Mouse (Mus musculus): Measurements from ENCODE around the gene Rptn. TPM values are rescaled to one million over a fixed set of nuclear protein-coding genes. Genes with fewer than 3 reads are reported as not detected.
A peak's percentile ranks its signal among the peaks of the same experiment; 100 is the strongest.

Rptn gene
- total RNA-seq (2021) = not detected
- long read RNA-seq, experiment 1 = 0 reads
- long read RNA-seq, experiment 2 = 0 reads

DNA sequence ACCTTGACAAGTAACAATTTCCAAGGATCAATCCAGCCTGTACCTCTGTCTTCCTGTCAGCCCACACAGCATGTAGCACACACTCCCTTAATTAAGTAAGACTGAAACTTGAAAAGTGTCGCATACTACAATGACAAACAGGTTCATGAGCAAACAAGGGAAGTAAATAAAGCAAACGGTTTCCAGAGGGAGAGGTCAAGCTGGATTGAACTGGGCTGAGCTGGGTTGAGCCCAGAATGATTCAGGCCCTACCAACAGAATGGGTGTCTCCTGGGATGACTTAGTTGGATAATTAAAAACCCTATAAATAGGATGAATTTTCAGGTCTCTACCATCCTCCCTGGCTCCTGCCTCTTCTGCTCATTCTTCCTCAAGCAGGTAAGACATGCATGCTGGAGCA is at the start of gene Rptn:
Gene Rptn, plus strand, starts transcription at position 334 of the 400 bp plus-strand sequence.
- intact Hi-C loops (cut with DNase I) = no loop called here
- no peak for DNase-seq (ENCODE audit: extremely low spot score in 1 of 2, low spot score in 2 of 2)
- Histone ChIP-seq H3K27ac (no peak within 1 kb of the TSS), H3K4me3 (no peak within 1 kb of the TSS)
- no peak for TF ChIP-seq CTCF (IDR thresholded peaks at IDR 0.05)

DNA sequence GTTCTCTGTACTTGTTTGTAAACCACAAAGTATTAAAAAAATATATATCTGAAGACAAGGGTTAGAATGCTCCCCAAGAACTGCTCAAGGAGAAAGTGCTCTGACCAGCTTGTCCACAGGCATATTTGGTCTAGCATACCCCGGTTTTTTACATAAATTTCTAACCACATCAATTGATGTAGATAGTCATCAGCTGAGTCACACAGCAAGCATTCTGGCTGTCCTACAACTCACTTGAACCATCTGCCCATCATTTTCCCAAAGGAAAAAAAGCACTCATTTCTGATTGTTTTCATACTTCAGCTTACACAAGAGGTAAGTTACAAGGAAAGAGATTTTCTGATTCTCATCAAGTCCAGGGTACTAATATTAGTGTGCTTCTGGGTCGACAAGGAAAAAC is 46.6 kb upstream of the Rptn start:
- DNase-seq (ENCODE audit: extremely low spot score in 1 of 2, low spot score in 2 of 2) = no peak
- intact Hi-C loops (cut with DNase I) = no loop called here
- Histone ChIP-seq H3K27ac (no peak overlapping the region), H3K4me3 (no peak overlapping the region)
- TF ChIP-seq CTCF (IDR thresholded peaks at IDR 0.05) = no peak

DNA sequence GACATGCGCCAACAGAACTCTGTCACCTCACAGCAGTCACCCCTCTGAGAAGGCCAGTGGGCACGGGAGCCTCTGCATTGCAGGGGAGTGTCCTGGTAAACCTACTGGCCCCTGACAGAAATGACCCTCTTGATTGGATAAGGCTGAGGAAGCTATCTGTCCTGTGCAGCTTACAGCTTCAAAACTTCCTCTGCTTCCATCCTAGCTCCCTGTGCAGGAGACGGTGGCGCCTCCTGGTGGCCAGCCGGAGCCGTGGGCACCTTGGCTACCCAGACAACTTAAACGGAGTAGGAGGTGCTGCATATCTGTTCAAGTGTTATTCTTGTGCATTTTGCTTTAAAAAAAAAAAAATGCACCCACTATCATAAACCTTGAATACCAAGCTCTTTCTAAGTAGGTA is 33.5 kb upstream of the Rptn start:
- TF ChIP-seq CTCF (IDR thresholded peaks at IDR 0.05) = peak; percentile 79
- no peak overlapping the region for H3K27ac ChIP-seq
- intact Hi-C loops (cut with DNase I) = loop anchor here (1.0 to 10.0 kb wide), 3 partner anchors 230 to 248 kb away; no protein-coding TSS in a partner anchor
- peak; percentile 60 to 78 for DNase-seq (ENCODE audit: extremely low spot score in 1 of 2, low spot score in 2 of 2)
- no peak overlapping the region for H3K4me3 ChIP-seq

DNA sequence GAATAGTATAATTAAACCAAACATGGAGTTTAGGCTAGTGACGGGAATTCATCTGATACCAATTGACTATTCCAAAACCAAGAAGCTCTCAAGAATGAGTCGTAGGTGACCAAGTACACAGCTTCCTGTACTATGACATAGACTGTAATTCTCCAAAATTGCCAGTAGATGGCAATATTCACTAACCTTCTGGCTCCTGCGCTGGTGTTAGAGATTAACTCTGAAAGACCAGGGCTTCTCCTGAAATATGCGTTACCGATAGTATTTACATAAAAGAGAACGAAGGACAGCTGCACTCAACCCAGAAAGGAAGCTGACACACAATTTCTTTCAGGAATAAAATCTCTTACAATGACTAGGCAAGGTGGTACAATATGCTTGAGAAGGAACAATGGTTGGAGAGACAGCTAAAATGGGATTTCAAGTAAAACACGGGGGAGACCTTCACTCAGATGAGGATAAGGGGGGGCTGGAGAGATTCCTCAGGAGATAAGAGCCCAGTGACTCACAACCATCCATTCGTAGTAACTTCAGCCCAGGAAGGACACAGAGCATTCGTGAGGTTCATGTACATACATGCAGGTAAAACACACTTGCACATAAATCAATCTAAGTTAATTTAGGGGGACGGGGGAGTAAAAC is 31.4 kb upstream of the Rptn start:
- intact Hi-C loops (cut with DNase I) = loop anchor here (1.0 to 10.0 kb wide), 5 partner anchors 45 to 250 kb away; no protein-coding TSS in a partner anchor
- no peak overlapping the region for H3K27ac ChIP-seq
- DNase-seq (ENCODE audit: extremely low spot score in 1 of 2, low spot score in 2 of 2) = no peak
- H3K4me3 ChIP-seq = no peak overlapping the region
- TF ChIP-seq CTCF (IDR thresholded peaks at IDR 0.05) = peak; percentile 81

DNA sequence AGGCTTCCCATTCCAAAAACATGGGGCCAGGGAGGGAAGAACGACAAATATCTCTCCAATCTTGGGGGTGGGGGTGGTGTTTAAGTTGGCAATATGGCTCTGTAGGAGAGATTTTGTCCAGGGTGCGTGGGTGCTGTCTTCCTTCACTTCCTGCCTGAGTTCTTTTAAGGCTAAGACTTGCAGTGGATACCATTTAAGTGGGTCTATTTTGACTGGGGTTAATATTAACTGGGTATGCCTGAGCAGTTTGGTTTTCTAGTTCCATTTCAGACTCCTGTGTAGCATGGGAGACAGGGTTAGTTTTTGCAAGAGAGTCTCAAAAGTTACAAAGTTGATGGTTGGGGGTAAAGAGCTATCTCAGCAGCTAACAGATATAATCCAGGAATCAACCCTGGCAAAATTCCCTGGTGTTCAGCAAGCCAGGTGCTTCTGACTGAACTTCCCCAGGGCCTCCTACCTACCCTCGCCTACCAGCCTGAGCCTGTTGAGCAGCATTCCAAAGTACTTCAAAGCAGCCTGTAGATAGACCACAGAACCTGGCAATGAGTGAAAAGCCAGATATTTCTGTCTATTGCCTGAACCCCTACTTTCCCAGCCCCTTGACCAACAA is 26.4 kb upstream of the Rptn start:
- DNase-seq (ENCODE audit: extremely low spot score in 1 of 2, low spot score in 2 of 2) = no peak
- Histone ChIP-seq H3K4me3 (no peak overlapping the region), H3K27ac (no peak overlapping the region)
- intact Hi-C loops (cut with DNase I) = loop anchor here (10.0 kb wide), 1 partner anchor 238 kb away; no protein-coding TSS in a partner anchor
- TF ChIP-seq CTCF (IDR thresholded peaks at IDR 0.05) = no peak

DNA sequence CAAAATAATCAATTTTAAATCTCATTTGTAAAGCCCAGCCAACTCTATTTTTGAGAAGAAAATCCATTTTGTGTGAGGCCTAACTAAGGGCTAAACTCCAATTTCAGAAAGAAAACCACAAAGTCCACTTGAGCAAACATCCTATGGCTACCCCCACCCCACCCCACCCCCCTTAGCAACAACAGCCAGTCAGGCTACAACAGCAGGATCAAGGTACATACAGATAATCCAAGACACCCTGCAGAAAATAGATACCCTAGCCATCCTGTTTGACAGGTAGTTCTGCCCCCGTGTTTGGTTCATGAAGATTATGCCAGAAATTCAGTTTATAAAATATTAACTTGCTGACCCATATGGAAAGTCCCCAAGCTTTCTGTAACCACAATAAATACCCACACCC is 25.3 kb upstream of the Rptn start:
- no peak for TF ChIP-seq CTCF (IDR thresholded peaks at IDR 0.05)
- Histone ChIP-seq H3K27ac (no peak overlapping the region), H3K4me3 (no peak overlapping the region)
- DNase-seq (ENCODE audit: extremely low spot score in 1 of 2, low spot score in 2 of 2) = no peak
- intact Hi-C loops (cut with DNase I) = loop anchor here (10.0 kb wide), 1 partner anchor 237 kb away; no protein-coding TSS in a partner anchor

DNA sequence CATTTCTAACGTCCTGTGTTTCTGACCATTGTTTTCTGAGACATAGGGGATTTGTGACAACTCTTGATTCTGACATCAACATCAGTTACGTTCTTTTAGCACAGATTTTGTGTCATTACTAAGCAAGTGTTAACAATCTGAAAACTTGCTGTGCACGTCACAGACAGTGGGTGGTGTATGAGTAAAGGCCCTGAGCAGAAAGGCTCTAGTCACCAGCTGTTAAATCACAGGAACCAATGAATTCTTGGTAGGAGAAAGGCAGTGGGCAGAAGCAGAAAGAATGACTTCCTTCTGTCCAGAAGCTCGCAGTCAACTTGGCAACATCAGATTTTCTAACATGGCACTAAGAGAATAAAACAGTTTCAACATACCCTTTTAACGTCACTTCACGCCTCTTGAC is 20.1 kb upstream of the Rptn start:
- no peak for TF ChIP-seq CTCF (IDR thresholded peaks at IDR 0.05)
- no peak for DNase-seq (ENCODE audit: extremely low spot score in 1 of 2, low spot score in 2 of 2)
- no peak overlapping the region for H3K27ac ChIP-seq
- intact Hi-C loops (cut with DNase I) = no loop called here
- H3K4me3 ChIP-seq = no peak overlapping the region

DNA sequence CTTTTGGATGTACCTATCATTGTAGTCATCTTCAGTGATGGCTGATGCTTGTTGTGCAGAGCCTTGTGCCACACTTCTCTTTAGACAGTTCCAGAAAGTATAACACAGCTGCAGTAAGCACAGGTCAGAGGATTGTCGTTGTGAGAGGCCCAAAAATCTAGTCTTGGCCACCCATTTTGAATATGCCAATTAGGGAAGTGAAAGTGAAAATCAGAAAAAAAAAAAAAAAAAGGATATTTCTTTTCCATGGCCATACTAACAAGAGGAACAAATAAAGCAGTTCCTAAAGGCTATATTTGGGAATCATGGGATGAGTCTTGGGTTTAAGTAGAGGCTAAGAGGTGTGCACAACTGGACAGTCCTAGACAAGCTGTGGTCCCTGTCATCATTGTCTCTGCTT is 18.3 kb upstream of the Rptn start:
- TF ChIP-seq CTCF (IDR thresholded peaks at IDR 0.05) = no peak
- DNase-seq (ENCODE audit: extremely low spot score in 1 of 2, low spot score in 2 of 2) = no peak
- H3K4me3 ChIP-seq = no peak overlapping the region
- intact Hi-C loops (cut with DNase I) = no loop called here
- no peak overlapping the region for H3K27ac ChIP-seq

DNA sequence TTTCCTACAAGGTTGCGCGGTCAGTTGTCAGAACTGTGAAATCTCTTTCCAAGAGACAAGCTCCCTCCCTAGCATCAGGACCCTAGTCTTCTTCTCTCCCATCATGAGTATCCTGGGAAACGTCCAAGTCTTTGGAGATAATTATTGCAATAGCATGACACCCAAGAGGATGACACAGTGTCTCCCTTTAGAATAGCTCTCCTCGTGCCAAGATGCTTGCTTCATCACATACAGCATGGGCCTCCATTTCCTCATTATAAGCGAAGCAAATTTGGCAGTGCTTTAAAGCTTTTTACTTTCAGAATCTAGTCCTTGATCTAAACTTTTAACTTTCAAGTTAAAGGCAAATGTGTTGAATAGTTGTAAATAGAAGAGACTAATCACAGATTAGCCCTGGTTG is 17.9 kb upstream of the Rptn start:
- no peak for TF ChIP-seq CTCF (IDR thresholded peaks at IDR 0.05)
- Histone ChIP-seq H3K27ac (no peak overlapping the region), H3K4me3 (no peak overlapping the region)
- intact Hi-C loops (cut with DNase I) = no loop called here
- DNase-seq (ENCODE audit: extremely low spot score in 1 of 2, low spot score in 2 of 2) = no peak

DNA sequence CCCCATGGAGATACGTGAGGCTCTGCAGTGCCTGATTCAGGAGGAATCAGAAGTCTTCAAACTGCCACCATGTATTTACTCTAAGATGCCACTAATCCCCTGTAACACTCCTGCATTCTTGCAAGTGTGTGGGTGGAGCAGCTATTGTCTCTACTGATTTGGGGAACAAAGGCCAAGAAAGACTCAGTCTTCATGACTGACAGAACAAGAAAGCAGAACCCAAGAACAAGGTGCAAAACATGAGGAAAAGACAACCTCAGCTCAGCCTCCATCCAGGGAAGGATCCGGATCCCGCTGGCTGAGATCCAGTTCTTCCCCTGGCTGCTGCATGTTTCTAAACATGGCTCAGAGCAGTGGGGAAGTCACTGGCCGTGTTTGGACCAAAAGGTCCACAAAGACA is 15.4 kb upstream of the Rptn start:
- DNase-seq (ENCODE audit: extremely low spot score in 1 of 2, low spot score in 2 of 2) = no peak
- H3K27ac ChIP-seq = no peak overlapping the region
- no peak overlapping the region for H3K4me3 ChIP-seq
- intact Hi-C loops (cut with DNase I) = no loop called here
- TF ChIP-seq CTCF (IDR thresholded peaks at IDR 0.05) = no peak

DNA sequence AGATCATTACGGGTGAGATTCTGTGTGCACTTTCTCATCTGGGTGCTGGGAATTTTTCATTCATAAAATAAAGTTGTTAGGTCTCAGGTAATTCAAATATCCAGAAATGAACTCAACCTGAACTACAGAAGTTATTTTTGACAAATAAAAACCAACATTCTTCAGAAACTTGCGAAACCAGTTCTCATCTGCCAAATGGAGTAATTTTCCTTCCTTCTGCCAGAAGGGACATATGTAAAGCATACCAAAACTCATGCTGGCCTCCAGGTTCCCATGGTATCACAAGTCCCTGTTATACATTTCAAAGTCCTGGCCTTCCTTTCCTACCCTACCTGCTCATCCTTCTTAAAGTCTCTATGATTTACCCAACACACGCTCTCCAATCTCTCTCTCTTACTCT is 10.4 kb downstream of the Rptn start:
- H3K27ac ChIP-seq = no peak overlapping the region
- DNase-seq (ENCODE audit: extremely low spot score in 1 of 2, low spot score in 2 of 2) = no peak
- no peak overlapping the region for H3K4me3 ChIP-seq
- intact Hi-C loops (cut with DNase I) = no loop called here
- no peak for TF ChIP-seq CTCF (IDR thresholded peaks at IDR 0.05)

DNA sequence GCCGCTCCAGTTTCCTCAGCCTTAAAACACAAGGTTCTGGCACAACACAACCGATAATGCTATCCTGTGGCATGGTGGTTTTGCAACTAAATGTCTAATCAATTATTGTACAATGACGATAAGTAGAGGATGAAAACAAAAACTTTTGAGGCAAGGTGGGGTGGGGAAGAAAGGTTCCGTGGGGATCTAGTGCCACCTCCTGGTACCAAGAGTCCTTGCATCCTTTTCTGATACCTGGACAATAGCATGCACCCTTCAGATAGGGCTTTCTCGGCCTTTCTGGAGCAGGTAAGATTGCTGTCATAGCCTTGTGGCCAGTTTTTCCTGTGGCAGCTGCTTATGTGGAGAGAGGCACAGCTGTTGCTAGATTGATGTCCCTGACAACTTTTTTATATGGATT is 13.5 kb downstream of the Rptn start:
- peak; percentile 77 for TF ChIP-seq CTCF (IDR thresholded peaks at IDR 0.05)
- H3K27ac ChIP-seq = no peak overlapping the region
- peak in 1 of 2 experiments; percentile 24 for DNase-seq (ENCODE audit: extremely low spot score in 1 of 2, low spot score in 2 of 2)
- intact Hi-C loops (cut with DNase I) = loop anchor here (1.0 to 5.0 kb wide), 5 partner anchors 45 to 295 kb away; no protein-coding TSS in a partner anchor
- no peak overlapping the region for H3K4me3 ChIP-seq

DNA sequence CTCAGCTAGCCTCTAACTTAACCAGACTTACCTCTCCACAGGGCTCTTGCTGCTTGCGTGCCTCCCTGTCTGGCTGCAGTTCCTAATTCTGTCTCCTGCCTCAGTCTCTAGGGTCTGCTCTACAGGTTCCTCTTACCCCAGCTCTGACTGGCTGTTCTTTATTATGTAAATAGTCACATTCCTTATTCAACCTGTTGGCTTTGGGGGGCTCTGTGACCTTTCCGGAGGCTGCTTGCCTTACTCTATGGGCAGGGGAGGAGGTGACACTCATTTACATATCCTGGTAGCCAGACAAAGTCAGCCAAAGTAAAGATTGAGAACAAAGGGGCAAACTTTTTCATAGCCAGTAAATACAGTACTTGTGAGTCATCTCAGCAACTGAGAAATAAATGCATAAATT is 18.4 kb downstream of the Rptn start:
- TF ChIP-seq CTCF (IDR thresholded peaks at IDR 0.05) = no peak
- no peak for DNase-seq (ENCODE audit: extremely low spot score in 1 of 2, low spot score in 2 of 2)
- no peak overlapping the region for H3K4me3 ChIP-seq
- no peak overlapping the region for H3K27ac ChIP-seq
- intact Hi-C loops (cut with DNase I) = no loop called here

Data from left cerebral cortex, adult 2 months (tissue).